Mouse (Mus musculus): ENCODE data around the gene Sytl5. TPM values are rescaled to one million over a fixed set of nuclear protein-coding genes. Genes with fewer than 3 reads are reported as not detected.

Sytl5 gene
- polyA plus RNA-seq, 1 experiment = not detected

Other genes starting within 250 kb of the Sytl5 start
- 105 and 172 TPM in 2 replicates for gene Dynlt3, start 222.6 kb upstream of the Sytl5 start, polyA plus RNA-seq (2012; ENCODE audit: insufficient read depth, insufficient read length, missing spikeins)
- gene Hypm, start 38.7 kb upstream of the Sytl5 start, polyA plus RNA-seq (2012; ENCODE audit: insufficient read depth, insufficient read length, missing spikeins) = not detected in 2 replicates
- gene H2al3, start 35.9 kb upstream of the Sytl5 start, polyA plus RNA-seq (2012; ENCODE audit: insufficient read depth, insufficient read length, missing spikeins) = not detected in 2 replicates
- gene Srpx, start 232.1 kb downstream of the Sytl5 start, polyA plus RNA-seq (2012; ENCODE audit: insufficient read depth, insufficient read length, missing spikeins) = 6.6 and 11.6 TPM in 2 replicates

All from brown adipose tissue, adult 24 weeks (tissue).